Mouse (Mus musculus) mouse embryonic stem cell (cell line): ENCODE measurements around the gene Ppox.

Experiments
- in situ Hi-C, 2 experiments: fragments of 300-500 bp; cut with MboI; formaldehyde crosslinking; loops; 1 replicate in 1 of 2; 3 replicates in 1 of 2; pipeline ENCODE4 v1.14.3; 2019 to 2020; ENCODE audit warnings: low sequenced_read_pairs in 2 of 2, low pct_unique_long_range_greater_than_20kb in 1 of 2, mixed read lengths in 1 of 2; ENCODE audit not compliant: unreplicated experiment in 1 of 2

Gene Ppox

GRCm38 (mm10) chr1:171287136-171288081 is 6.4 kb upstream of the Ppox start, which contains the start of gene Usp21:
Gene Usp21 (minus strand): TSS chr1:171287991.
- in situ Hi-C loops: no loop called here

- in situ Hi-C loops: no loop called here
Observed at GRCm38 (mm10) chr1:171286517-171286916, 5.5 kb upstream of the Ppox start.

- in situ Hi-C loops: no loop called here
Observed at GRCm38 (mm10) chr1:171285096-171285892, 4.3 kb upstream of the Ppox start.

GRCm38 (mm10) chr1:171284491-171284890 is 3.5 kb upstream of the Ppox start:
- in situ Hi-C loops: no loop called here

GRCm38 (mm10) chr1:171283188-171284160 is 2.5 kb upstream of the Ppox start:
- in situ Hi-C loops: no loop called here

GRCm38 (mm10) chr1:171282086-171282805 is 1.3 kb upstream of the Ppox start:
- in situ Hi-C loops: no loop called here

GRCm38 (mm10) chr1:171281528-171281923 is 540 bp upstream of the Ppox start:
- in situ Hi-C loops: no loop called here

- in situ Hi-C loops: no loop called here
Observed at GRCm38 (mm10) chr1:171280250-171280915, 603 bp downstream of the Ppox start.

GRCm38 (mm10) chr1:171279721-171280120 is 1.3 kb downstream of the Ppox start:
- in situ Hi-C loops: no loop called here

- in situ Hi-C loops: no loop called here
Observed at GRCm38 (mm10) chr1:171279012-171279705, 1.8 kb downstream of the Ppox start.

- in situ Hi-C loops: no loop called here
Observed at GRCm38 (mm10) chr1:171278436-171278835, 2.5 kb downstream of the Ppox start.

GRCm38 (mm10) chr1:171277736-171278135 is 3.2 kb downstream of the Ppox start:
- in situ Hi-C loops: no loop called here

GRCm38 (mm10) chr1:171276110-171276748 is 4.8 kb downstream of the Ppox start:
- in situ Hi-C loops: no loop called here

- in situ Hi-C loops: no loop called here
Observed at GRCm38 (mm10) chr1:171275144-171275734, 5.7 kb downstream of the Ppox start.

GRCm38 (mm10) chr1:171274171-171274570 is 6.8 kb downstream of the Ppox start:
- in situ Hi-C loops: no loop called here

- in situ Hi-C loops: no loop called here
Observed at GRCm38 (mm10) chr1:171272086-171272485, 8.9 kb downstream of the Ppox start.
